Mouse (Mus musculus): Measurements from ENCODE around the gene Hsd3b6. TPM values are rescaled to one million over a fixed set of nuclear protein-coding genes. Genes with fewer than 3 reads are reported as not detected.
"Not testable (repeated sequence)": the region's sequence is repeated elsewhere in the genome, so short reads cannot be mapped to it uniquely, and the experiment has no call there.

Gene Hsd3b6
- polyA plus RNA-seq (2015; fragmentation: Nextera tagmentation; extraction: Ambion mirVana): 8.0 and 11.3 TPM in 2 replicates

DNA sequence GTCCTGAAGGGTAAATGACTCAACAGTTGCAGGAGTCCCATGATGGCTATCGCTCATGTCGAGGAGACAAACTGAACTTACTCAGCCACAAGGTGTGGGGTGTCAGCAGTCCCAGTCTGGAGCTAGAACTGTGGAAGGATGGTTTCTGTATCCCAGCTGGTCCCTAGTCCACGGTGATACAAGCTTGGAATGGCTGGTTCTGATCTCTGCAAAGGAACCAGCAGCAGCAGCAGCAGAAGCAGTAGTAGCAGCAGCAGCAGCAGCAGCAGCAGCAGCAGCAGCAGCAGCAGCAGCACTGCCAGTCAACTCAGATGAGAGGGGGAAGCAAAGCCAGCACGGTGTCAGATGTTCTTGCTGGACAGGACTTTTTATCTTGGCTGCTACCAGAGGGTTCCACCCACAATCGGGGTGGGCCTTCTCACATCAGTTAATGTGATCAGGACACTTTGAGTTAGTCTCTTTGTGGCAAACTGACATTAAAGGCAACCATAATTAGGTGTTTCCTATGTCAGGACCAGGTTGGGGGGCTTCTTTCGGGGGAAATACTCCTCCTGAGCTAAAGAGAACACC, at the start of gene Hsd3b6:
TSS of gene Hsd3b6 (minus strand) at position 343 of the 570 bp plus-strand sequence.
- no peak for ATAC-seq (ENCODE audit: low read depth)
- no peaks in the 10 kb centered on the region for H3K27me3 ChIP-seq

DNA sequence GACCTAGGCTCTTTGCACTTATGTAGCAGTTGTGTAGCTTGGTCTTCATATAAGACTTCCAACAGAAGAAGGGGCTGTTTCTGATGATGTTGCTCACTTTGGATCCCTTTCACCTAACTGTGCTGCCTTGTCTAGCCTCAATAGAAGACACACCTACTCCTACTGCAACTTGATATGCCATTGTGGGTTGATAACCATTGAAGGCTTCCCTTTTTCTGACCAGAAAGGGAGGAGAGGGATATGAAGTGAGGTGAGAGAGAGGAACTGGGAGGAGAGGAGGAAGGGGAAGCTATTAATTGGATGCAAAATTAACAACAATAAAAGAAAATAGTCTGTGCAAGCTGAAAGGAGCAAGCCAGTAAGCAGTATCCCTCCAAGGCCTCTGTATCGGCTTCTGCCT, 48.6 kb upstream of the Hsd3b6 start:
- Histone ChIP-seq H3K4me2 (no peak overlapping the region), H3K4me3 (no peak overlapping the region), H3K9ac (no peak overlapping the region), H3K36me3 (no peaks in the 10 kb centered on the region), H3K27me3 (no peaks in the 10 kb centered on the region), H3K27ac (replicated peaks) (no peak overlapping the region), H3K9me3 (no peaks in the 10 kb centered on the region), H3K4me1 (replicated peaks) (no peaks in the 10 kb centered on the region)
- 85% methylated on average over 1 of the region's 1 CpGs for WGBS
- ATAC-seq (ENCODE audit: low read depth): no peak

More for the DNA sequence above, at the start of gene Hsd3b6:
- Histone ChIP-seq H3K4me2 (no peak within 1 kb of the TSS), H3K9me3 (no peaks in the 10 kb centered on the region), H3K36me3 (no peaks in the 10 kb centered on the region), H3K4me3 (no peak within 1 kb of the TSS), H3K27ac (replicated peaks) (no peak within 1 kb of the TSS), H3K4me1 (replicated peaks) (no peaks in the 10 kb centered on the region), H3K9ac (no peak within 1 kb of the TSS)
- 80% methylated on average over 6 of the region's 6 CpGs for WGBS

DNA sequence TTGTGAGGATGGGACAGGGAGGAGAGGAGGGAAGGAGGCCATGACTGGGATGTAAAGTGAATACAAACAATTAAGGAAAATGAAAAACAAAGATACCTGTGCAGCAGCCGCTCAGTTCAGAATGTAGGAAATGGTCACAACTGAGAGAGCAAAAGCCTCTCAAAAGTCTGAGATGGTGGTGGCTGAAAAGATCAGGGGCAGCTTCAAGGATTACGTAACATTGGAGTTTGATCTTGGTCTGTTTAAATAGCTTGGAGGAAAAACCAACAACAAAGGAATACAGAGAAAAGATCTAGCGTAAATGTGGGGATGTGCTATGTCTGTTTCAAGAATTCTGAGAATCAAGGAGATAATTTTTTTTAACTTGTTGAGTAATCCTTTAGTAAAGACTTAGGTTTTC, 45.3 kb upstream of the Hsd3b6 start, which contains the start of gene Hsd3b1:
TSS of gene Hsd3b1 (minus strand) at position 219 of the 400 bp plus-strand sequence.
- no peaks in the 10 kb centered on the region for H3K27me3 ChIP-seq
- H3K4me3 ChIP-seq: no peak within 1 kb of the TSS
- no peak for ATAC-seq (ENCODE audit: low read depth)
- H3K4me1 ChIP-seq (replicated peaks): no peaks in the 10 kb centered on the region
- no peaks in the 10 kb centered on the region for H3K9me3 ChIP-seq
- H3K9ac ChIP-seq: no peak within 1 kb of the TSS
- WGBS: 95% methylated on average over 3 of the region's 3 CpGs
- no peak within 1 kb of the TSS for H3K4me2 ChIP-seq
- no peak within 1 kb of the TSS for H3K27ac ChIP-seq (replicated peaks)
- H3K36me3 ChIP-seq: no peaks in the 10 kb centered on the region

DNA sequence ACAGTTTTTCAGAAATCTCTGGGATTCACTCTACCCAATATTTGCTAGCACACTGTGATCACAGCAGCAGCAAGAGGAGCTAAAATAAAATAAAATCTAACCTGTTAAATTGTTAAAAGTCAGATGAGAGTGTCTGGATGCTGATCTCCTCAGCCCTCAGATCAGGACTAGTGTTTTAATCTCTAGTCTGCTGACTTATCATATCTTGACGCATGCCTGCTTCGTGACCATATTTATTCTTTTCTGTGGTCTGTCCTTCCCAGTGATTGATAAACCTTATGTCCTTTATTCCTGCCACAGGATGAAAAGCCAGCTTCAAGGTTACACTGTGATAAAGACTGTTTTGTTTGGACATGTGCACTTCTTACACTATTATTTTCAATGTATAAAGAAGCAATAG, 43.8 kb upstream of the Hsd3b6 start:
- no peaks in the 10 kb centered on the region for H3K9me3 ChIP-seq
- ATAC-seq (ENCODE audit: low read depth): no peak
- no peak overlapping the region for H3K27ac ChIP-seq (replicated peaks)
- H3K9ac ChIP-seq: no peak overlapping the region
- no peak overlapping the region for H3K4me2 ChIP-seq
- H3K4me3 ChIP-seq: no peak overlapping the region
- H3K36me3 ChIP-seq: no peaks in the 10 kb centered on the region
- H3K27me3 ChIP-seq: no peaks in the 10 kb centered on the region
- no peaks in the 10 kb centered on the region for H3K4me1 ChIP-seq (replicated peaks)
- WGBS: 79% methylated on average over 2 of the region's 2 CpGs

DNA sequence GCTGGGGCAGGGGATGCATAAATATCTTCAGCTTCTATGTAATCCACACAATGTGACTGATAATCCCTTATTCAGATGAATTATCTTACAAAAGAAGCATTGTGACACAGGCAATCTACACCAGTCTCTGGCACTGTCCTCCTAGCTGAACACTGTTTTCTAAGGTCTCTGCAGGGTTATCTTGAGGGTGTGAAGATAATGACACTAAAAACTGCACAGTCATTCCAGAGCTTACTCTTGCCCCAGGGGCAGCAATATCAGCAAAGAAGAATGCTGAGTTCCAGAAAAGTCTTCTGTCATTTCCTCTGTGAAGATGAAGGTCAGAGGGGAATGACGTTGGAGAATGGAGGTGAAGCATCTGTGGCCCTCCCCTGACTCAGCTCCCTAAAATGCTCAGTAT, 42.6 kb upstream of the Hsd3b6 start:
- H3K36me3 ChIP-seq: no peaks in the 10 kb centered on the region
- no peaks in the 10 kb centered on the region for H3K27me3 ChIP-seq
- no peak for ATAC-seq (ENCODE audit: low read depth)
- no peaks in the 10 kb centered on the region for H3K9me3 ChIP-seq
- no peaks in the 10 kb centered on the region for H3K4me1 ChIP-seq (replicated peaks)
- H3K9ac ChIP-seq: no peak overlapping the region
- no peak overlapping the region for H3K4me3 ChIP-seq
- H3K4me2 ChIP-seq: no peak overlapping the region
- 76% methylated on average over 1 of the region's 1 CpGs for WGBS
- H3K27ac ChIP-seq (replicated peaks): no peak overlapping the region

DNA sequence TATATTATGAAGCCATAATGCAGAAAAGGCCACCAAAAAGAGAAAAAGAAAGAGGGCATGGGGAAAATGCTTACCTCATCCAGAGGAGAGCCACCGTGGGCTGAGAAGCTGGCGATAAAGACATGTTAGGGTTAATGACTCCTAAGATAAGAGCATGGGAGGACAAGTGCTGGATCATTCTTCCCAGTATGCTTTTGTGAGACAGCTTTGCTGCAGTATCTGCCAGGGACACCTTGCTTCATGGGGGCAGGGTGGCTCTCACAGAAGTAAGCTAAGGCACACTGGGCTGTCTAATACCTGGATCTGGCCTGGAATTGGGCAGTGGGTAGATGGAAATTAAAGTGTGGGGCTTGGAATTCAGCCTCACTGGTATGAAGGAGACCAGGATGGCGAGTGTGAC, 40.9 kb upstream of the Hsd3b6 start:
- 86% methylated on average over 3 of the region's 3 CpGs for WGBS
- H3K27me3 ChIP-seq: no peaks in the 10 kb centered on the region
- no peak overlapping the region for H3K9ac ChIP-seq
- no peaks in the 10 kb centered on the region for H3K36me3 ChIP-seq
- H3K27ac ChIP-seq (replicated peaks): no peak overlapping the region
- no peaks in the 10 kb centered on the region for H3K9me3 ChIP-seq
- ATAC-seq (ENCODE audit: low read depth): no peak
- H3K4me3 ChIP-seq: no peak overlapping the region
- no peak overlapping the region for H3K4me2 ChIP-seq
- H3K4me1 ChIP-seq (replicated peaks): no peaks in the 10 kb centered on the region

DNA sequence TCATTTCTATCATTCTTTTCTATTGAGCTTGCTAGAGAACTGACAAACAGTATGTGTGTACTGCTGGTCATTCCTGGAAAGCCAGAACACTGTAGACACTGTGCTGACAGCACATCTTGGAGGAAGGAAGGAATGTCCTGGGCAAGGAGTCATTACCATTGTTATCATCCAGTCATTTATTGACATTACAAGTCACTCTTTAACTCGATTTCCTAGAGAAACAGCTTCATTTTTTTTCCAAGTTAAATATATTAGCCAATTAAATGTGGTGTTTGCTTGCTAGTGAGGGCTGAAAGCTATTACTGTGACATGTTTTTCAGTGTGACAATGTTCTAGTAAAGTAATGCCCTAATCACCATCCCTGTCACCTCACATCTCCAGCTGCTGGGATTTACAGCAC, 39.4 kb upstream of the Hsd3b6 start:
- H3K27ac ChIP-seq (replicated peaks): no peak overlapping the region
- WGBS: 49% methylated on average over 1 of the region's 1 CpGs
- no peak overlapping the region for H3K4me2 ChIP-seq
- no peak overlapping the region for H3K9ac ChIP-seq
- no peak for ATAC-seq (ENCODE audit: low read depth)
- H3K9me3 ChIP-seq: no peaks in the 10 kb centered on the region
- no peak overlapping the region for H3K4me3 ChIP-seq
- no peaks in the 10 kb centered on the region for H3K36me3 ChIP-seq
- no peaks in the 10 kb centered on the region for H3K4me1 ChIP-seq (replicated peaks)
- no peaks in the 10 kb centered on the region for H3K27me3 ChIP-seq

DNA sequence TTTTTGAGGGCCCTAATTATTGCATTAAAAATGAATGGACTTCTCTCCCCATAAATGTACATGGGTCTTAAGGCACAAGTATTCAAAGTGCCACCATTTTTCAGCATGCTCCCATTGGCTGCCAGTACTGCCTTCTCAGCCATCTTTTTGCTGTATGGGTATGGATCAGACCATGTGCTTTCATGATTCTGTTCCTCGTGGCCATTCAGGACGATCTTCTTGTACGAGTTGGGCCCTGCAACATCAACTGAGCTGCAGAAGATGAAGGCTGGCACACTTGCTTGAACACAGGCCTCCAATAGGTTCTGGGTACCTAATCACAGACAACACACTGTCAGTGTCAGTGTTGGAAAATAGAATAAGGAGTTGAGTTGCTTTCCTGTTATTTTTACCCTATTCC, 38.8 kb upstream of the Hsd3b6 start:
- 89% methylated on average over 3 of the region's 3 CpGs for WGBS
- no peaks in the 10 kb centered on the region for H3K27me3 ChIP-seq
- no peak overlapping the region for H3K27ac ChIP-seq (replicated peaks)
- H3K4me3 ChIP-seq: no peak overlapping the region
- no peaks in the 10 kb centered on the region for H3K9me3 ChIP-seq
- no peak for ATAC-seq (ENCODE audit: low read depth)
- H3K9ac ChIP-seq: no peak overlapping the region
- no peak overlapping the region for H3K4me2 ChIP-seq
- no peaks in the 10 kb centered on the region for H3K4me1 ChIP-seq (replicated peaks)
- no peaks in the 10 kb centered on the region for H3K36me3 ChIP-seq

DNA sequence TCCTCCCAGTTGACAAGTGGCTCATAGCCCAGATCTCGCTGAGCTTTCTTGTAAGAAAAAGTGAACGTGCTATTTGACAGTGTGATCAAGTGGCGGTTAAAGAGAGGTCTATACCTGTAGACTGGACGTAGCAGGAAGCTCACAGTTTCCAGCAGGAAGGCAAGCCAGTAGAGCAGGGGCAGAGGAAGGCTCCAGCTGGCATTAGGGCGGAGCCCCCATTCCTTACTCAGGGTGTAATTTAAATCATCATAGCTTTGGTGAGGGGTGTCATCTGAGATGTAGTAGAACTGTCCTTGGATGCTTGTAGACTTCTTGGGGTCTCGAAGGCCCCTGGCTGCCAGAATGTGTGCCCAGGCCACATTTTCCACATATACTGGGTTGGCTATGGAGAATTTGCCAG, 38.4 kb upstream of the Hsd3b6 start:
- Histone ChIP-seq H3K36me3 (no peaks in the 10 kb centered on the region), H3K27me3 (no peaks in the 10 kb centered on the region), H3K9ac (no peak overlapping the region), H3K4me1 (replicated peaks) (no peaks in the 10 kb centered on the region), H3K4me2 (no peak overlapping the region), H3K9me3 (no peaks in the 10 kb centered on the region), H3K27ac (replicated peaks) (no peak overlapping the region), H3K4me3 (no peak overlapping the region)
- ATAC-seq (ENCODE audit: low read depth): no peak
- WGBS: 92% methylated on average over 6 of the region's 6 CpGs

DNA sequence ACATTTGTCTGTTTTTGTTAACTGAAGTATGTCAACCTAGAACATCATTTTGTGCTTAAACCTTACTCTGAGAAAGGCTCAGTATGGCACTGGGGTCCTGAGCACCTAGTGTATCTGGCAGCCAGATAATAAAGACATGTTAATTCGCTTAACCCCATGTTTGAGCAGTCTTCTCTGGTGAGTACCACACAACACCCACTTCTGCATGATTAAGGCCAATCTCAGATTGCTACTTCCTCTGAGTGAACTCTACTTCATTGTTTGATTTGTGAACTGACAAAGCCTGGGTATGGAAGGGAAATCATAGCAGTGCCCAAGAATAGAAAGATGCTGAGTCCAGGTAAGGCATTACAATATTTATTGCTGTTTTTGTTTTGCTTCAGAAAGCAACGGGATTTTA, 37.6 kb upstream of the Hsd3b6 start:
- Histone ChIP-seq H3K27me3 (no peaks in the 10 kb centered on the region), H3K4me3 (no peak overlapping the region), H3K9me3 (no peaks in the 10 kb centered on the region), H3K36me3 (no peaks in the 10 kb centered on the region), H3K27ac (replicated peaks) (no peak overlapping the region), H3K4me2 (no peak overlapping the region), H3K4me1 (replicated peaks) (no peaks in the 10 kb centered on the region), H3K9ac (no peak overlapping the region)
- WGBS: 75% methylated on average over 2 of the region's 2 CpGs
- no peak for ATAC-seq (ENCODE audit: low read depth)

DNA sequence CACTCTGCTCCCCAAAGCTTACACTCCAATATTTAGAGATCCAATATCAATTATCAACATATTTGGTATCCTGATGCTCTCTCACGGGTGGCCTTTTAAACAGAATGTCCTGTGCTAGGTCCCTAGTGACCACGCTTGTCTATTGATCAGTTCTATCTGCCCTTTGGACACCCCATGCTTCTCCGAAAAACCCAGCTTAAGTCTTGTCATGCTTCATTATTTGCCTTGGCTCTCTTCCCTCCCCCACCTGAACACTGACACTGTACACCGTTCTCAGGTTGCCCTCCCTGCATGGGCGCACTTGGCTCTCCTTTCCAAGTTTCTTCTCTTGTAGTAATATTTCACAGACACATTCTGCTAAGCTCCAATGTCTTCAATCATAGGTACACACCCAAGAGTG, 36.0 kb upstream of the Hsd3b6 start:
- WGBS: 90% methylated on average over 5 of the region's 5 CpGs
- Histone ChIP-seq H3K4me1 (replicated peaks) (no peaks in the 10 kb centered on the region), H3K27ac (replicated peaks) (no peak overlapping the region), H3K4me2 (no peak overlapping the region), H3K9me3 (no peaks in the 10 kb centered on the region), H3K36me3 (no peaks in the 10 kb centered on the region), H3K4me3 (no peak overlapping the region), H3K9ac (no peak overlapping the region), H3K27me3 (no peaks in the 10 kb centered on the region)
- ATAC-seq (ENCODE audit: low read depth): no peak

DNA sequence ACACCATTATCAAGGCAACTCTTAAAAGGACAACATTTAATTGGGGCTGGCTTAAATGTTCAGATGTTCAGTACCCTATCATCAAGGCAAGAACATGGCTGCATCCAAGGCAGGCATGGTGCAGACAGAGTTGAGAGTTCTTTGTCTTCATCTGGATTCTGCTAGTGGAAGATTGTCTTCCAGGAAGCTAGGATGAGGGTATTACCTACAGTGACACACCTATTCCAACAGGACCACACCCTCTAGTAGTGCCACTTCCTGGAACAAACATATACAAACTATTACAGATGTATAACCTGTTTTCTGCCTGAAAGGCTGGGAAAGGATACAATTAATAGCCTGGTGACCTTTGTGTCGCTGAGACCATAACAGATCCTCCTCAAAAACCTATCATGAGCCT, 34.7 kb upstream of the Hsd3b6 start:
- WGBS: 85% methylated on average over 1 of the region's 1 CpGs
- H3K4me3 ChIP-seq: no peak overlapping the region

DNA sequence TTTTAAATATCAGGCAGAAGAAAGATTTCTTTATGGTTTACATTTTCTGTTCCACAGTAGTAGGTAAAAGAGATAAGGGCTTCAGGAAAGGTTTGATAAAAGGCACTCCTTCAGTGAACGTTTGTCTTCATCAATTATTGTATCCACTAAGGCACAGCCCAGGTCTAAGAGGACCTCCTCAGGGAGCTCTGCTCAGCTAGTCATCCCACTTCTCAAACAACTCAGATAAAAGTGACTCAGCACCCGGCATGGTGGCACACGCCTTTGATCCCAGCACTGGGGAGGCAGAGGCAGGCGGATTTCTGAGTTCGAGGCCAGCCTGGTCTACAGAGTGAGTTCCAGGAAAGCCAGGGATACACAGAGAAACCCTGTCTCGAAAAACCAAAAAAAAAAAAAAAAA, 1.6 kb downstream of the Hsd3b6 start:
- 90% methylated on average over 6 of the region's 6 CpGs for WGBS

More for the DNA sequence above, 34.7 kb upstream of the Hsd3b6 start:
- Histone ChIP-seq H3K27me3 (no peaks in the 10 kb centered on the region), H3K36me3 (no peaks in the 10 kb centered on the region), H3K4me1 (replicated peaks) (no peaks in the 10 kb centered on the region), H3K9me3 (no peaks in the 10 kb centered on the region), H3K4me2 (no peak overlapping the region), H3K27ac (replicated peaks) (no peak overlapping the region), H3K9ac (no peak overlapping the region)
- no peak for ATAC-seq (ENCODE audit: low read depth)

More for the DNA sequence above, 1.6 kb downstream of the Hsd3b6 start:
- not testable (repeated sequence) for H3K27ac ChIP-seq (replicated peaks); H3K4me1 ChIP-seq (replicated peaks); ATAC-seq (ENCODE audit: low read depth); H3K9ac ChIP-seq; H3K4me3 ChIP-seq; H3K9me3 ChIP-seq; H3K36me3 ChIP-seq; H3K4me2 ChIP-seq; H3K27me3 ChIP-seq

Measured in neural tube, embryonic 13.5 days (tissue).